Mouse (Mus musculus) neural tube, embryonic 12.5 days (tissue): ENCODE data around the gene Ctnnal1. TPM values are rescaled to one million over a fixed set of nuclear protein-coding genes. Genes with fewer than 3 reads are reported as not detected.

Experiments used
- ATAC-seq: fragments of 200-750 bp; cut with Nextera tagmentation; 2 replicates; pipeline ENCODE4 v1.8.0; 2017; ENCODE audit warnings: low read depth, mild to moderate bottlenecking, moderate TSS enrichment, moderate library complexity; ENCODE audit not compliant: low FRiP score
- H3K27ac ChIP-seq: fragments of 300-500 bp; sonication (generic); 2 replicates; pipeline ENCODE4 v1.5.1; 2016
- H3K27me3 ChIP-seq: fragments of 300-500 bp; sonication (generic); replicated peaks from 2 replicates; pipeline ENCODE4 v1.6.1; 2016; ENCODE audit warnings: mild to moderate bottlenecking
- H3K36me3 ChIP-seq: fragments of 300-500 bp; sonication (generic); 2 replicates; pipeline ENCODE4 v1.6.1; 2016; ENCODE audit warnings: mild to moderate bottlenecking
- H3K4me1 ChIP-seq: fragments of 300-500 bp; sonication (generic); 2 replicates; pipeline ENCODE4 v1.6.1; 2016
- H3K4me2 ChIP-seq: fragments of 300-500 bp; sonication (generic); replicated peaks from 2 replicates; pipeline ENCODE4 v1.6.1; 2016; ENCODE audit warnings: mild to moderate bottlenecking
- H3K4me3 ChIP-seq: fragments of 300-500 bp; sonication (generic); 2 replicates; pipeline ENCODE4 v1.5.1; 2016
- H3K9ac ChIP-seq: fragments of 300-500 bp; sonication (generic); 2 replicates; pipeline ENCODE4 v1.6.1; 2016; ENCODE audit warnings: mild to moderate bottlenecking
- H3K9me3 ChIP-seq: fragments of 300-500 bp; sonication (generic); 2 replicates; pipeline ENCODE4 v1.6.1; 2016; ENCODE audit warnings: mild to moderate bottlenecking
- WGBS: fragments of 180-500 bp; shearing (Covaris S2); methylation state at CpG from one replicate; pipeline ENCODE4 v1.1.7; 2016; 5-methylcytosine and 5-hydroxymethylcytosine counted together
- polyA plus RNA-seq: library from polyadenylated mRNA; unstranded; fragments of >200 nt; fragmentation: Nextera tagmentation; extraction: Ambion mirVana; gene quantifications from 2 replicates; pipeline ENCODE4 v1.2.1, GENCODE M21; 2016

Ctnnal1 gene
- polyA plus RNA-seq = 19.7 and 23.0 TPM in 2 replicates

DNA sequence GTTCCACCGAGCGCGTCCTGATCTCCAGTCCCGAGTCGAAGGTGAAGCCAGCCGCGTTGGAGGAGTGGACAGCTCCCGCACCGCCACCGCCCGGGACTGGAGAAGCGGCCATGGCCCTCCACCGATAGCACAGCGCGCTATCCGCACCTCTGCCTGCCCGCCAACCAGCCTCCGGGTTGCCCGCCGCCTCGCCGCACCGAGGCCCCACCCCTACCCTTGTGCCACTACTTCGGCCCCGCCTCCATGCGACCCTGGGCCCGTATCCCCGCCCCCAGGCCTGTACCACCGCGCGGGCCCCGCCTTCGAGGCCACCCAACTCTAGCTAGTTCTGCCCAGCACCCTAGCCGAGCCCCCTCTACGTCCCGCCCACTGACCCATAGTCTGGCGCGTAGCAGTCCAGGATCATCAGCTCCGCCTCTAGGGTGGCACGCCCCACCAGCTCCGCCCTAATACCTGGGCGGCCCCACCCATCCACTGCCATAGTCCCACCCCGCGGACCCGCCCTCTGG lies at the start of gene Ctnnal1:
TSS of gene Ctnnal1 (minus strand) at position 186 of the 509 bp plus-strand sequence.
- H3K9ac ChIP-seq = peak within 1 kb of the TSS; percentile 84
- under 1% methylated on average over 40 of the region's 45 CpGs for WGBS
- no peaks in the 10 kb centered on the region for H3K9me3 ChIP-seq
- peaks cover 14% of the 10 kb centered on the region for H3K4me1 ChIP-seq
- H3K4me2 ChIP-seq = peak within 1 kb of the TSS; percentile 89
- H3K27me3 ChIP-seq = no peaks in the 10 kb centered on the region
- H3K27ac ChIP-seq = peak within 1 kb of the TSS; percentile 64
- ATAC-seq = peak; percentile 96
- H3K36me3 ChIP-seq = no peaks in the 10 kb centered on the region; the same call in 1 of the 2 replicates
- H3K4me3 ChIP-seq = peak within 1 kb of the TSS; percentile 83

DNA sequence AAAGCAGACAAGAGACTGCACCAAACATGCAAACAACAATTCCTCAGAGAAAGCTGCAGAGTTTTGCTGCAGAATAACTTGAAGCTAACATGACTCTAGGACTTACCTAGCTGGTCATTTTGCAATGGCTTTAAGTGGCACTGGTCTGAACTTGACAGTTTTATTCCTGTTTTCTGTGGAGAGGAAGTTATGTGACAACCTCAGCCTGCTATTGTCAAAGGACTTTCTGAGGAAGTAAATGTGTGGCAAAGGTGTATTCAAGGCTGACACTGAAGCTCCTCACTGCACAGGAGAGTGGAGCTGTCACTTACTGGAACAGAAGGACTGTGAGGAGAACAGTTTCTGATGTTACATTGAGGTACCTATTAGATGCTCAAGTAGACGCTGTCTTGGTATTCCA lies 49.8 kb upstream of the Ctnnal1 start:
- no peak overlapping the region for H3K4me3 ChIP-seq
- no peaks in the 10 kb centered on the region for H3K27me3 ChIP-seq
- H3K9ac ChIP-seq = no peak overlapping the region
- 76% methylated on average over 1 of the region's 1 CpGs for WGBS
- no peak for ATAC-seq
- no peak overlapping the region for H3K27ac ChIP-seq
- H3K36me3 ChIP-seq = peaks cover 35% of the 10 kb centered on the region
- H3K4me1 ChIP-seq = no peaks in the 10 kb centered on the region
- H3K9me3 ChIP-seq = no peaks in the 10 kb centered on the region
- no peak overlapping the region for H3K4me2 ChIP-seq

DNA sequence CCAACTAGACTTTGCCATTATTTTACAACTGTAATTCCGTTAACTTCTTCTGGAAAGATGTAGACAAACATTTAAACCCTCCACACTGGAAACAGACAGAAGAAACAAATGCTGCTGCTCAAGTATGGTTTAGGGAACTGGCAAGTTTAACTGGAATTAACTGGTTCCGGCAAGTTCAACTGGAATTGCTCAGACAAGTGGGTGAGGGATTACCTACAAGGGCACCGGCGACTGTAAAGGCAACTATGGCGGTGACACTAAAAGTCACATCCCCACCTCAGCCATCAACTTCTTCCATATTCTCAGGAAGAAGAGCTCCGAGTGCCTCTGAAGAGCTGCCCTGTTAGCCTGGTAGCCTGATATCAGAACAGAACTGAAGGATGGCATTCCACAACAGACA lies 49.4 kb upstream of the Ctnnal1 start:
- Histone ChIP-seq H3K9ac (no peak overlapping the region), H3K9me3 (no peaks in the 10 kb centered on the region), H3K4me3 (no peak overlapping the region), H3K27ac (no peak overlapping the region), H3K27me3 (no peaks in the 10 kb centered on the region), H3K4me1 (no peaks in the 10 kb centered on the region), H3K4me2 (no peak overlapping the region), H3K36me3 (peaks cover 39% of the 10 kb centered on the region)
- no peak for ATAC-seq
- WGBS = 92% methylated on average over 6 of the region's 6 CpGs

DNA sequence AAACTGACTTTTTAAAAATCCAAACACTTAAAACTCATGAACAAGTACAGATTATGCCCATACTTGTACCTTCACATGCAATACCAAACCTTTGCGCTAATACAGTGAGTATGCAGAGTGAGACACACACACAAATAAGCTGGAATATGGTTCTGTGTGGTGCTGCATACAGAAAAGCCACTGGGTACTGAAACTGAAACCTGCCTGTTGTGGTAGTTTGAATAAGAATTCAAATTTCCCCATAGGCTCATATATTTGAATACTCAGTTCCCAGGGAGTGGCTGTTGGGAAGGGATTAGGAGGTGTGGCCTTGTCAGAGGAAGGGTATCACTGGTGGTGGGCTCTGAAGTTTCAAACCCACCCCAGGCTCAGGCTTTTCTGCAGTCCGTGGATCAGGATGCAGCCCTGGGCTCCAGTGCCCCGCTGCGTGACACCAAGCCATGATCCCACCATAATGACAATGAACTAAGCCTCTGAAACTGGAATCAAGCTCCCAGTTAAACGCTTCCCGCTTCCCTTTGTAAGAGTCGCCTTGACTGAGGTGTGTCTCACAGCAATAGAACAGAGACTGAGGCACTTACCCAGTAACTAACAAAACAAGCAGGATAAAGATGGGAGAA lies 47.5 kb upstream of the Ctnnal1 start:
- Histone ChIP-seq H3K4me1 (no peaks in the 10 kb centered on the region), H3K4me3 (no peak overlapping the region), H3K9me3 (no peaks in the 10 kb centered on the region), H3K4me2 (no peak overlapping the region), H3K27ac (no peak overlapping the region), H3K36me3 (peaks cover 48% of the 10 kb centered on the region), H3K9ac (no peak overlapping the region), H3K27me3 (no peaks in the 10 kb centered on the region)
- WGBS = 91% methylated on average over 7 of the region's 7 CpGs
- ATAC-seq = no peak

DNA sequence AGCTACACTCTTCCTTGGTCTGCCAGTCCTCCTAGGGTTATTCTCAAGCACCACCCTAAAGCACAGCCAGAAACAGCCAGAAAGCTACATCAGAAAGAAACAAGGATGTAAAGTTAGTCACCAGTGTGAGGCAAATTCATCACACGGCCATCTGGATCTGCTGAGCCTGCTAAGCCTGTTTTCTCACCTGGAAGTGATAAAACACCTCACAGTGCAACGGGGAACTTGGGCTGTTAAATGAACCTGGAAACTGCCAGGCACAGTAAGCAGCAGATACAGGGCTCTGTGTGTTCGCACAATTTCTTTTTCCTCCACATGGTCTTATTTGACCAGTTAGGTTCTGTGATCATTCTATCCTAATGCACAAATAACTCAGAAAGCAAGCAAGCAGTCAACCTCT lies 44.6 kb upstream of the Ctnnal1 start:
- no peaks in the 10 kb centered on the region for H3K9me3 ChIP-seq
- H3K9ac ChIP-seq = no peak overlapping the region
- no peaks in the 10 kb centered on the region for H3K4me1 ChIP-seq
- no peak for ATAC-seq
- no peaks in the 10 kb centered on the region for H3K27me3 ChIP-seq
- WGBS = 77% methylated on average over 3 of the region's 3 CpGs
- no peak overlapping the region for H3K4me3 ChIP-seq
- H3K27ac ChIP-seq = no peak overlapping the region
- H3K4me2 ChIP-seq = no peak overlapping the region
- peaks cover 43% of the 10 kb centered on the region for H3K36me3 ChIP-seq

DNA sequence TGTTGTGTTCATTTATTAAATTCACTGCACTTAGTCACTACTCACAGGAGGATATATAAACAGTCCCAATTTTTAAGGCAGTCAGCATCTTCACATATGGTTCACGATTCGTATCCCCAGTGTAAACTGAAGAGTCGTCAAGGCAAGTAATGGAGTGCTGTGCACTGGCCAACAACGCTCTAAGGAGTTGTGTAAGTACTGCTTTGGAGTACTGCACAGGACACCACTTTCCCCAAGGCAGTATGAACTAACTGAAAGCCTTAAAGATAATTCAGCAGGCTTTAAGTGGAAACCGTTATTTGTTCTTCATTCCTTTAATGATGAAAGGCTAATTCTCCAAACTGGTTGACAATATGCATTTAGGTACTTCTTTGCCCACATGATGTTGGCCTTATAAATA lies 42.7 kb upstream of the Ctnnal1 start:
- H3K36me3 ChIP-seq = peaks cover 49% of the 10 kb centered on the region
- no peak overlapping the region for H3K9ac ChIP-seq
- WGBS = 96% methylated on average over 5 of the region's 5 CpGs
- ATAC-seq = no peak
- H3K4me1 ChIP-seq = no peaks in the 10 kb centered on the region
- H3K4me2 ChIP-seq = no peak overlapping the region
- no peak overlapping the region for H3K4me3 ChIP-seq
- no peaks in the 10 kb centered on the region for H3K9me3 ChIP-seq
- H3K27me3 ChIP-seq = no peaks in the 10 kb centered on the region
- no peak overlapping the region for H3K27ac ChIP-seq

DNA sequence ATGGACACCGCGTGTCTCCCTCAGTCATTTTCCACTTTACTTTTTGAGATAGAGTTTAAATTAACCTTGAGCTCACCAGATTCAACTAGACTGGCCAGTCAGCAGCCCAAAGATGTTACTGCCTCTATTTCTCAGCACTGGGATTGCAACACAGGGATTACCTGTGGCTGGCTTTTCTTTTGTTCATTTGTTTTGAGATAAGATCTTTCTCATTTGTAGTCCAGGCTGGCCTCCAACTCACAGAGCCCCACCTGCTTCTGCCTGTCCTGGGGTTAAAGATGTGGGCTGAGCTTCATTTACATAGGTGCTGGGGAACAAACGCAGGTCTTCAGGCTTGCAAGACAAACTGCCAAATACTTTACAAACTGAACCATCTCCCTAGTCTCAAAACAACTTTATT lies 41.9 kb upstream of the Ctnnal1 start:
- no peaks in the 10 kb centered on the region for H3K4me1 ChIP-seq
- peaks cover 57% of the 10 kb centered on the region for H3K36me3 ChIP-seq
- no peak overlapping the region for H3K4me3 ChIP-seq
- 94% methylated on average over 3 of the region's 3 CpGs for WGBS
- H3K4me2 ChIP-seq = no peak overlapping the region
- H3K27ac ChIP-seq = no peak overlapping the region
- no peak for ATAC-seq
- H3K9me3 ChIP-seq = no peaks in the 10 kb centered on the region
- H3K9ac ChIP-seq = no peak overlapping the region
- no peaks in the 10 kb centered on the region for H3K27me3 ChIP-seq

DNA sequence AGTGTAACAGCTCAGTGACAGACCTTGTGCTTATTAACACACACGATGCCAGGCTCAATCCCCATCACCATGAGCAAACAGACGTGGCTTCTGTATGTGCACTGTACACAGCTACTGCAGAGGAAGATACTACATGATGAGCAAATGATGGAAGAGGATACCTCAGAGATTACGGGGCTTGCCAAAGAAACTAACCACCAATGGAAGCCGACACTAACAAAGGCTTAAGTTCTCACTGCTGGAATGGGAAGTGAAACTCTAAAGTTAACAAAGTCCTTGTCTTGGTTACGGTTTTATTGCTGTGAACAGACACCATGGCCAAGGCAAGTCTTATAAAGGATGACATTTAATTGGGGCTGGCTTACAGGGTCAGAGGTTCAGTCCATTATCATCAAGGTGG lies 40.5 kb upstream of the Ctnnal1 start:
- H3K4me3 ChIP-seq = no peak overlapping the region
- H3K27ac ChIP-seq = no peak overlapping the region
- no peaks in the 10 kb centered on the region for H3K9me3 ChIP-seq
- no peaks in the 10 kb centered on the region for H3K4me1 ChIP-seq
- H3K9ac ChIP-seq = no peak overlapping the region
- WGBS = 88% methylated on average over 5 of the region's 5 CpGs
- ATAC-seq = no peak
- H3K4me2 ChIP-seq = no peak overlapping the region
- H3K36me3 ChIP-seq = peaks cover 57% of the 10 kb centered on the region
- H3K27me3 ChIP-seq = no peaks in the 10 kb centered on the region

DNA sequence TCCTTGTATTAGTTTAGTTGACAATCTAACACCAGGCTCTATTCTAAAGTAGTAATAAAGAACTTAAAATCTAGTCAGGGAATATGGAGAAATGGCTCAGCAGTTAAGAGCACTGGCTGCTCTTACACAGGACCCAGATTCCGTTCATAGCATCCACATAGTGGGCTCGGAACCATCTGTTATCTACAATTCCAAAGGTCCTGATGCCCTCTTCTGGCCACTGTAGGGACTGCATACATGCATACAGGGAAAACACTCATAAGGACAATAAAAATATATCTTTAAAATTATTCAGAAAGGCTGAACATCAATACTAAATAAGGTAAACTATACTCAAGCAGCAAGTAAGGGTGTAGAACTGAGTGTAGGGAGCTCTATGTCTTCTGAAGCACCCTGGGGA lies 36.7 kb upstream of the Ctnnal1 start:
- Histone ChIP-seq H3K36me3 (peaks cover 55% of the 10 kb centered on the region), H3K9ac (no peak overlapping the region), H3K4me2 (no peak overlapping the region), H3K27me3 (no peaks in the 10 kb centered on the region), H3K9me3 (no peaks in the 10 kb centered on the region), H3K27ac (no peak overlapping the region), H3K4me1 (no peaks in the 10 kb centered on the region), H3K4me3 (no peak overlapping the region)
- WGBS = 93% methylated on average over 2 of the region's 2 CpGs
- ATAC-seq = no peak

DNA sequence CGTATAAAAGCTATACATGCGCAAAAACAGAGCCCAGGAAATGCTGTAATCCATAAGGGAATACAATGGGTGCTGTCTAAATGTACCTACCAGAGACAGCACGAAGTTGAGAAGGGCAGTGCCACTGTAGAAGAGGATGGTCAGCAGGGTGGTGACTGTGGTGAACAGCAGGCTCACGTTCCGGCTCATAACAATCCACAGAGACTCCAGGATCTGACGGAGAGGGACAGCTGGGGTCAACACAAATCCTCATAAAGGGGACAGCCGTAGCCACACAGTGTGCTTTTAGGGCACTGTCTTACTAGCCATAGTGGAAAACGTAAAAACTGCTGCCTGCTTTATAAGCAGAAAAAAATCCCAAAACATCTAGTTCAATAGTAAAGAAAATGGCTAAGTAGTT lies 34.2 kb upstream of the Ctnnal1 start:
- Histone ChIP-seq H3K27ac (no peak overlapping the region), H3K27me3 (no peaks in the 10 kb centered on the region), H3K36me3 (peaks cover 49% of the 10 kb centered on the region), H3K9ac (no peak overlapping the region), H3K4me3 (no peak overlapping the region), H3K4me2 (no peak overlapping the region), H3K9me3 (no peaks in the 10 kb centered on the region), H3K4me1 (no peaks in the 10 kb centered on the region)
- WGBS = 77% methylated on average over 8 of the region's 8 CpGs
- ATAC-seq = no peak

DNA sequence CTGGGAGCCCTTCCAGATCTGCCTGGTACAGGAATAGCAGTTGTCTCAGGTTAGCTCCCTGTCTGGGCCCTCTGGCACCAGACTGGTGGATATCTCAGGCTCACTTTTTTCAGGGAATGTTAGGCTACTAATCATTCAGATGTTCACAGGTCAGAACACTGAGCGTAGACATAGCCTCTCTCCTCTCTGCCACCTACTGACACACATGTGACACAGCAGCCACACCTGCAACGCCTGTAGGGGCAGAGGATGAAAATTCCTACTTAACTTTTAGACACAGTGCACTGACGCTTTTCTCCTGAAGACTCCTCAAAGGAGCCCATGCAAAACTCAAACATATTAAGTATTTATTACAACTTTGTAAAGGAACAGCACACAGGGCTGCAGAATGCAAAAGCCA lies 32.5 kb upstream of the Ctnnal1 start:
- Histone ChIP-seq H3K4me1 (no peaks in the 10 kb centered on the region), H3K9ac (no peak overlapping the region), H3K36me3 (peaks cover 32% of the 10 kb centered on the region), H3K9me3 (no peaks in the 10 kb centered on the region), H3K27me3 (no peaks in the 10 kb centered on the region), H3K4me2 (no peak overlapping the region), H3K4me3 (no peak overlapping the region), H3K27ac (no peak overlapping the region)
- WGBS = 87% methylated on average over 3 of the region's 3 CpGs
- ATAC-seq = no peak

DNA sequence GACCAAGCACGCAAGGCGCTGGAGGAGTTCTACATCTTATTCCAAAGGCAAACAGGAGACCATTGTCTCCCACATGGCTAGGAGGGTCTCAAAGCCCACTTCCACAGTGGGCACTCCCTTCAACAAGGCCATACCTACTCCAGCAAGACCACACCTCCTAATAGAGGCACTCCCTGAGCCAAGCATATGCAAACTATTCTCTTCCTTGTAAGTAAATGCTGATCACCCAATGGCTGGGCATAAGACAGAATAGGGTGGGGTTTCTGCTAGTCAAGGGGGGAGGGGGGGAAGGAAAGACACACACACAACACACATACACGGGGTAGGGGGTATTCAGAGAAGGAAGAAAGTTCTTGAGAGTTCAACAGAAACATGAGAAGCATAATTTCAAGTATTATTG lies 29.2 kb upstream of the Ctnnal1 start:
- H3K4me3 ChIP-seq = no peak overlapping the region
- peaks cover 23% of the 10 kb centered on the region for H3K36me3 ChIP-seq
- no peaks in the 10 kb centered on the region for H3K27me3 ChIP-seq
- no peak for ATAC-seq
- 96% methylated on average over 3 of the region's 3 CpGs for WGBS
- no peak overlapping the region for H3K4me2 ChIP-seq
- no peaks in the 10 kb centered on the region for H3K4me1 ChIP-seq
- H3K9me3 ChIP-seq = no peaks in the 10 kb centered on the region
- no peak overlapping the region for H3K27ac ChIP-seq
- H3K9ac ChIP-seq = no peak overlapping the region

DNA sequence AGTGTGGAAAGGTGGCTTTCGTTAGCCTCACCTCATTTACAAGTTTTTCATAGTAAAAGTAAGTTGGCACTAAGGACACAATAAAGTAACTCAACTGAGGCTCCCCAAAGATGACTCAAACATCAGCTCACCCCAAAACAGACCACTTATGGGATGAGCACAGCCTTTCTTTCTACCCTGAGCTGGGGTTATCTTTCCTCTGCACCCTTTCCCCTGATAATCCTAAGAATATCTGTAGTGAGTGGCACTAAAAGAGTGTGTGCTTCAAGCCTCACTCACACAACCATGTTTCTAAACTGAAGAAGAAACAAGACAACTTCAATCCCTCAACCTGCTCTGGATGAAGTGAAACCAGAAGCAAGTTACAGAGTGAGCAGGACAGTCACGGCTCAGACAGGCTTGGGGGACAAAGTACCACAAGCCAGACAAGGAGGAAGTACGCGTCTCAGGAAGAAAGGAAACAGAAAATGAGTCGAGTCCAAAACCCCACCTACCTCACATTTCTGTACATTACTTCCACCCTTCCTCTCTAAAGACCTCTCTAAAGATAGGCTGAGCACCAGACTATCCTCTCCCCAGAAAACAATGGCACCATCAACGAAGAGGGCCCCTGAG lies 27.6 kb upstream of the Ctnnal1 start:
- H3K9ac ChIP-seq = no peak overlapping the region
- H3K27me3 ChIP-seq = no peaks in the 10 kb centered on the region
- no peak for ATAC-seq
- H3K9me3 ChIP-seq = no peaks in the 10 kb centered on the region
- H3K36me3 ChIP-seq = peaks cover 22% of the 10 kb centered on the region
- H3K4me2 ChIP-seq = no peak overlapping the region
- no peak overlapping the region for H3K27ac ChIP-seq
- no peaks in the 10 kb centered on the region for H3K4me1 ChIP-seq
- 93% methylated on average over 6 of the region's 6 CpGs for WGBS
- no peak overlapping the region for H3K4me3 ChIP-seq
